Comparison of ENCODE assay signal across 18 mouse cellular contexts in the genomic region with DNA sequence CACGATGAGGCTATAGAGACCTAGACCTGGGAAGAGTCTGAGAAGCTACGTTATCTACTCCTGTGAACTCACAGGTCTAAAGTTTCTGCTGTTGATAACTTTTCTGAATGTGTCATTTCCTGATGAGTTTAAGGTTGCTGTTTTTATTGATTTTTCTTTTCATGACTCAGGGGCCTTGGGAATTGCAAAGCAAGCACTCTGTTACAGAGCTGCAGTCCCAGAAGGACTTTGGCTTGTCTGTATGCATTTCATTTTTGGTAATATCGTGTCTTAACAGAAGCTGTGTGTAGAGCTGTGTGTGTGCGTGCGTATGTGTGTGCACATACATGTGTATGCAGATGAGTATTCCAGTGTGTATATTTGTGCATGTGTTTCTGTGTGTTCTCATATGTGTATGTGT.
DNase-seq lines count a peak whose midpoint lies in the region; ATAC-seq lines count a peak whose summit lies in the region.
"Had no signal": no experiment of that assay in that cellular context is flagged by ENCODE, and none has a peak within 500 bp of the region (broad histone marks: within the 10 kb centered on the region; RNA-seq: fewer than 3 reads in every experiment).

No protein-coding gene starts in this region.

- H3K36me3 ChIP-seq in midbrain, embryonic 10.5 days = no peaks in the 10 kb centered on the region
- H3K36me3 ChIP-seq in midbrain, embryonic 13.5 days = no peaks in the 10 kb centered on the region
- no peaks in the 10 kb centered on the region for H3K36me3 ChIP-seq in intestine, embryonic 16.5 days (ENCODE audit: control insufficient read depth, insufficient read depth, low read length)
- no peaks in the 10 kb centered on the region for H3K36me3 ChIP-seq in kidney, embryonic 15.5 days
- H3K36me3 ChIP-seq: embryonic facial prominence, embryonic 10.5 days; embryonic facial prominence, embryonic 12.5 days; forebrain, embryonic 15.5 days had no signal

- no peak overlapping the region for H3K9ac ChIP-seq in midbrain, embryonic 13.5 days (replicated peaks)
- no peak overlapping the region for H3K9ac ChIP-seq in intestine, embryonic 16.5 days (ENCODE audit: low read depth, low read length)
- no peak overlapping the region for H3K9ac ChIP-seq in kidney, embryonic 15.5 days
- H3K9ac ChIP-seq: embryonic facial prominence, embryonic 12.5 days; forebrain, embryonic 13.5 days; forebrain, embryonic 15.5 days; forebrain, postnatal 0 days had no signal

- no peaks in the 10 kb centered on the region for H3K9me3 ChIP-seq in midbrain, embryonic 10.5 days (replicated peaks)
- H3K9me3 ChIP-seq in midbrain, embryonic 13.5 days = no peaks in the 10 kb centered on the region
- no peaks in the 10 kb centered on the region for H3K9me3 ChIP-seq in intestine, embryonic 16.5 days (ENCODE audit: control insufficient read depth, low read length)
- H3K9me3 ChIP-seq in kidney, embryonic 15.5 days (replicated peaks) = no peaks in the 10 kb centered on the region
- H3K9me3 ChIP-seq: embryonic facial prominence, embryonic 10.5 days; embryonic facial prominence, embryonic 12.5 days; forebrain, embryonic 13.5 days; forebrain, embryonic 15.5 days had no signal

- peaks cover 48% of the 10 kb centered on the region for H3K4me1 ChIP-seq in midbrain, embryonic 10.5 days
- peaks cover 27% of the 10 kb centered on the region for H3K4me1 ChIP-seq in midbrain, embryonic 13.5 days (replicated peaks)
- peaks cover 3% of the 10 kb centered on the region; the same call in 1 of the 2 replicates for H3K4me1 ChIP-seq in intestine, embryonic 16.5 days (ENCODE audit: control insufficient read depth, insufficient read depth, low read length)
- H3K4me1 ChIP-seq in kidney, embryonic 15.5 days = peaks cover 4% of the 10 kb centered on the region; the same call in 1 of the 2 replicates

- no peak overlapping the region for H3K4me2 ChIP-seq in midbrain, embryonic 13.5 days (replicated peaks)
- no peak overlapping the region for H3K4me2 ChIP-seq in intestine, embryonic 16.5 days (ENCODE audit: low read depth, low read length)
- no peak overlapping the region for H3K4me2 ChIP-seq in kidney, embryonic 15.5 days
- H3K4me2 ChIP-seq: embryonic facial prominence, embryonic 12.5 days; forebrain, embryonic 13.5 days; forebrain, embryonic 15.5 days had no signal

- peaks cover 8% of the 10 kb centered on the region; the same call in 1 of the 2 replicates for H3K27me3 ChIP-seq in midbrain, embryonic 10.5 days (ENCODE audit: low read depth, poor library complexity, severe bottlenecking)
- no peaks in the 10 kb centered on the region for H3K27me3 ChIP-seq in midbrain, embryonic 13.5 days
- no peaks in the 10 kb centered on the region for H3K27me3 ChIP-seq in intestine, embryonic 16.5 days (replicated peaks; ENCODE audit: control insufficient read depth, insufficient read depth, low read length)
- peaks cover 21% of the 10 kb centered on the region; the same call in 1 of the 2 replicates for H3K27me3 ChIP-seq in kidney, embryonic 15.5 days
- H3K27me3 ChIP-seq: embryonic facial prominence, embryonic 12.5 days; forebrain, embryonic 15.5 days had no signal

- no peak overlapping the region for H3K4me3 ChIP-seq in midbrain, embryonic 10.5 days
- no peak overlapping the region for H3K4me3 ChIP-seq in midbrain, embryonic 13.5 days (replicated peaks)
- H3K4me3 ChIP-seq in intestine, embryonic 16.5 days (ENCODE audit: low read length) = no peak overlapping the region
- no peak overlapping the region for H3K4me3 ChIP-seq in kidney, embryonic 15.5 days (replicated peaks)
- H3K4me3 ChIP-seq: embryonic facial prominence, embryonic 10.5 days; embryonic facial prominence, embryonic 12.5 days; forebrain, embryonic 13.5 days; forebrain, embryonic 15.5 days had no signal

- ATAC-seq in midbrain, embryonic 13.5 days = no peak
- peak; percentile 70 for ATAC-seq in intestine, embryonic 16.5 days
- no peak for ATAC-seq in kidney, embryonic 15.5 days (replicated peaks; ENCODE audit: low FRiP score)
- ATAC-seq: forebrain, embryonic 13.5 days; forebrain, embryonic 15.5 days; forebrain, postnatal 0 days had no signal

- H3K27ac ChIP-seq in midbrain, embryonic 10.5 days (replicated peaks) = 0 out of 2 replicates have a peak overlapping the region, but pooled peaks have one; percentile 38
- no peak overlapping the region for H3K27ac ChIP-seq in midbrain, embryonic 13.5 days
- no peak overlapping the region for H3K27ac ChIP-seq in intestine, embryonic 16.5 days (ENCODE audit: low read length)
- no peak overlapping the region for H3K27ac ChIP-seq in kidney, embryonic 15.5 days
- H3K27ac ChIP-seq: embryonic facial prominence, embryonic 10.5 days; embryonic facial prominence, embryonic 12.5 days; forebrain, embryonic 13.5 days; forebrain, embryonic 15.5 days had no signal

- WGBS in midbrain, embryonic 10.5 days = 91% methylated on average over 5 of the region's 5 CpGs
- 92% methylated on average over 5 of the region's 5 CpGs for WGBS in midbrain, embryonic 13.5 days
- 71% methylated on average over 5 of the region's 5 CpGs for WGBS in intestine, embryonic 16.5 days
- WGBS in kidney, embryonic 15.5 days = 95% methylated on average over 5 of the region's 5 CpGs

- DNase-seq in midbrain, embryonic 10.5 days (ENCODE audit: low spot score) = no peak
- DNase-seq in cerebellum, postnatal 14 days = no peak
- DNase-seq: adrenal gland, adult 2 months; adrenal gland, postnatal 10 days; adrenal gland, postnatal 25 days; cerebellum, adult 11 months; cerebellum, adult 18-20 months; cerebellum, adult 8-10 months; cerebellum, adult 9-11 months; cerebellum, postnatal 25 days; forebrain, postnatal 0 days had no signal
